8 mouse cellular contexts compared by ENCODE assay signal in the genomic region with DNA sequence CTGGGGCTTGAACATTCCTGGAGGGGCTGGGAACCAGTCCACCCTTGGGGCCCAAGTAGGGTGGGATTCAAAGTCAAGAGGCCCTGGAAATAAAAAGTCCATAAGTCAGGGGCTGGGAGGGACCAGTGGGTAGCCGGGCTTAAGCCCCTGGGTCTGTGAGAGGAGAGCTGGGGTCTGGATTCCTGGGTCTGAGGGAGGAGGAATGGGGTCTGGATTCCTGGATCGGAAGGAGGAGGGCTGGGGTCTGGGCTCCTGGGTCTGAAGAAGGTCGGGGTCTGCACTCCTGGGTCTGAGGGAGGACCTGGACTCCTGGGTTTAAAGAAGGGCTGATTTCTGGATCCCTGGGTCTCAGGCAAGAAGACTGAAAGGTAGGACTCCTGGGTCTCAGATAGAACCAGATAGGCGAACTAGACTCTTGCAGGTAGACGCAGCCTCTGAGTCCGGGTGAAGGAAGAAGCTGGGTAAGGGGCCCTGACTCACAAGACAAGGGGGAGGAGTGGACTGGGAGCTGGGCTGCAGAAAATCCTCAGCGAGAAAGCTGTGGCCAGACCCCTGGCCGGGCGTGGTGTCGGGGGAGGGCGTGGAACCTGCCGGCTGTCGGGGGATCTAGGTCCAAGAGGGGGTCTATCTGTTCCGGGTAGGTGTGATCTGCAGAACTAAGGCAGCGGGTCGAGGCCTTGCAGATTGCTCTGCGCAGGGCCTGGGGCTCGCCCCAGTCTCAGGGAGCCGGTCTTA. TPM values are rescaled to one million over a fixed set of nuclear protein-coding genes. Genes with fewer than 3 reads are reported as not detected.
DNase-seq lines count a peak whose midpoint lies in the region; ATAC-seq and TF ChIP-seq lines count a peak whose summit lies in the region.

No protein-coding gene starts in this region.

- peaks cover 18% of the 10 kb centered on the region for H3K4me1 ChIP-seq in kidney, embryonic 16.5 days (ENCODE audit: insufficient read depth, low read length)
- H3K4me1 ChIP-seq in cortical plate, adult 2 months (ENCODE audit: control insufficient read depth, insufficient read depth, low read length): no peaks in the 10 kb centered on the region
- peaks cover 35% of the 10 kb centered on the region for H3K4me1 ChIP-seq in hindbrain, embryonic 15.5 days (replicated peaks)
- peaks cover 42% of the 10 kb centered on the region for H3K4me1 ChIP-seq in midbrain, embryonic 15.5 days

- H3K9me3 ChIP-seq in kidney, embryonic 16.5 days (ENCODE audit: low read length): peaks cover 20% of the 10 kb centered on the region
- H3K9me3 ChIP-seq in hindbrain, embryonic 15.5 days: no peaks in the 10 kb centered on the region
- no peaks in the 10 kb centered on the region for H3K9me3 ChIP-seq in midbrain, embryonic 15.5 days

- H3K4me2 ChIP-seq in kidney, embryonic 16.5 days (replicated peaks; ENCODE audit: low read depth, low read length): peak overlapping the region; percentile 86
- peak overlapping the region; percentile 86 for H3K4me2 ChIP-seq in hindbrain, embryonic 15.5 days
- H3K4me2 ChIP-seq in midbrain, embryonic 15.5 days: peak overlapping the region; percentile 75

- no peak for TF ChIP-seq CTCF in cortical plate, adult 2 months (IDR thresholded peaks at IDR 0.05; ENCODE audit: extremely low read depth, insufficient read depth, low read length)

- H3K4me3 ChIP-seq in kidney, embryonic 16.5 days (ENCODE audit: low read length): peak overlapping the region; percentile 85
- peak overlapping the region; percentile 72 for H3K4me3 ChIP-seq in cortical plate, adult 2 months (ENCODE audit: insufficient read depth, low read length)
- H3K4me3 ChIP-seq in hindbrain, embryonic 15.5 days: peak overlapping the region; percentile 73
- H3K4me3 ChIP-seq in midbrain, embryonic 15.5 days: peak overlapping the region; percentile 82

- no peak for TF ChIP-seq POLR2A in cortical plate, adult 2 months (IDR thresholded peaks at IDR 0.05; ENCODE audit: extremely low read depth, insufficient read depth, low read length)

- peak overlapping the region; percentile 90 for H3K9ac ChIP-seq in kidney, embryonic 16.5 days (replicated peaks; ENCODE audit: low read length)
- peak overlapping the region; percentile 86 for H3K9ac ChIP-seq in hindbrain, embryonic 15.5 days
- H3K9ac ChIP-seq in midbrain, embryonic 15.5 days: peak overlapping the region; percentile 95

- 0 out of 2 replicates have a peak overlapping the region, but pooled peaks have one; percentile 46 for H3K27ac ChIP-seq in kidney, embryonic 16.5 days (ENCODE audit: low read length)
- peak overlapping the region; percentile 26 for H3K27ac ChIP-seq in cortical plate, adult 2 months (ENCODE audit: insufficient read depth, low read length)
- H3K27ac ChIP-seq in hindbrain, embryonic 15.5 days (replicated peaks): peak overlapping the region; percentile 82
- H3K27ac ChIP-seq in midbrain, embryonic 15.5 days: peak overlapping the region; percentile 81

- 4% methylated on average over 19 of the region's 19 CpGs for WGBS in kidney, embryonic 16.5 days
- 6% methylated on average over 19 of the region's 19 CpGs for WGBS in hindbrain, embryonic 15.5 days
- 5% methylated on average over 19 of the region's 19 CpGs for WGBS in midbrain, embryonic 15.5 days

- H3K27me3 ChIP-seq in kidney, embryonic 16.5 days (ENCODE audit: insufficient read depth, low read length): no peaks in the 10 kb centered on the region
- H3K27me3 ChIP-seq in hindbrain, embryonic 15.5 days: no peaks in the 10 kb centered on the region
- H3K27me3 ChIP-seq in midbrain, embryonic 15.5 days (replicated peaks): no peaks in the 10 kb centered on the region

- peak; percentile 33 for ATAC-seq in kidney, embryonic 16.5 days (ENCODE audit: low FRiP score, low TSS enrichment)
- ATAC-seq in hindbrain, embryonic 15.5 days (ENCODE audit: low FRiP score, low read depth): peak; percentile 13; the same call in 1 of the 2 replicates
- ATAC-seq in midbrain, embryonic 15.5 days (replicated peaks): peak; percentile 34

- DNase-seq in kidney, adult 8-10 months: no peak
- no peak for DNase-seq in cerebellum, adult 9-11 months
- DNase-seq in cerebellum, adult 8-10 months: no peak
- DNase-seq in thymus, postnatal 14 days: no peak

- peaks cover 29% of the 10 kb centered on the region for H3K36me3 ChIP-seq in kidney, embryonic 16.5 days (ENCODE audit: insufficient read depth, low read length)
- peaks cover 26% of the 10 kb centered on the region for H3K36me3 ChIP-seq in hindbrain, embryonic 15.5 days
- H3K36me3 ChIP-seq in midbrain, embryonic 15.5 days (replicated peaks): peaks cover 24% of the 10 kb centered on the region; the same call in 1 of the 2 replicates

RNA-seq across cellular contexts. Expression of a gene that starts 0.5 kb away (rescaled TPM):
- polyA plus RNA-seq in kidney, embryonic 16.5 days (2015; fragmentation: Nextera tagmentation; extraction: Ambion mirVana): 31.3 and 40.5 TPM in 2 replicates
- 38.0 and 39.2 TPM in 2 replicates for polyA plus RNA-seq in cortical plate, adult 2 months (2012; rRNA removed)
- 60.3 and 66.8 TPM in 2 replicates for polyA plus RNA-seq in hindbrain, embryonic 15.5 days (2015; fragmentation: Nextera tagmentation; extraction: Ambion mirVana)
- polyA plus RNA-seq in midbrain, embryonic 15.5 days (2015; fragmentation: Nextera tagmentation; extraction: Ambion mirVana): 72.6 and 77.2 TPM in 2 replicates

RNA-seq across cellular contexts. Expression of a gene that starts 18.8 kb away (rescaled TPM):
- polyA plus RNA-seq in kidney, embryonic 16.5 days (2015; fragmentation: Nextera tagmentation; extraction: Ambion mirVana): 14.4 and 15.2 TPM in 2 replicates
- 15.3 and 15.6 TPM in 2 replicates for polyA plus RNA-seq in cortical plate, adult 2 months (2012; rRNA removed)
- polyA plus RNA-seq in hindbrain, embryonic 15.5 days (2015; fragmentation: Nextera tagmentation; extraction: Ambion mirVana): 8.1 and 9.2 TPM in 2 replicates
- 7.1 and 7.7 TPM in 2 replicates for polyA plus RNA-seq in midbrain, embryonic 15.5 days (2015; fragmentation: Nextera tagmentation; extraction: Ambion mirVana)

RNA-seq across cellular contexts. Expression of a gene that starts 19.1 kb away (rescaled TPM):
- 41.9 and 44.2 TPM in 2 replicates for polyA plus RNA-seq in kidney, embryonic 16.5 days (2015; fragmentation: Nextera tagmentation; extraction: Ambion mirVana)
- polyA plus RNA-seq in cortical plate, adult 2 months (2012; rRNA removed): 21.5 TPM in 2 replicates
- 41.9 and 44.6 TPM in 2 replicates for polyA plus RNA-seq in hindbrain, embryonic 15.5 days (2015; fragmentation: Nextera tagmentation; extraction: Ambion mirVana)
- 41.3 and 48.8 TPM in 2 replicates for polyA plus RNA-seq in midbrain, embryonic 15.5 days (2015; fragmentation: Nextera tagmentation; extraction: Ambion mirVana)

RNA-seq across cellular contexts. Expression of a gene that starts 19.9 kb away (rescaled TPM):
- polyA plus RNA-seq in kidney, embryonic 16.5 days (2015; fragmentation: Nextera tagmentation; extraction: Ambion mirVana): 1.7 and 1.9 TPM in 2 replicates
- polyA plus RNA-seq in cortical plate, adult 2 months (2012; rRNA removed): not detected in 2 replicates
- 1.2 TPM in 1 of 2 replicates, not detected in the other for polyA plus RNA-seq in hindbrain, embryonic 15.5 days (2015; fragmentation: Nextera tagmentation; extraction: Ambion mirVana)
- polyA plus RNA-seq in midbrain, embryonic 15.5 days (2015; fragmentation: Nextera tagmentation; extraction: Ambion mirVana): 1.2 TPM in 1 of 2 replicates, not detected in the other

RNA-seq across cellular contexts. Expression of a gene that starts 24.5 kb away (rescaled TPM):
- polyA plus RNA-seq in kidney, embryonic 16.5 days (2015; fragmentation: Nextera tagmentation; extraction: Ambion mirVana): not detected in 2 replicates
- polyA plus RNA-seq in cortical plate, adult 2 months (2012; rRNA removed): 1.2 TPM in 2 replicates
- 0.49 and 0.62 TPM in 2 replicates for polyA plus RNA-seq in hindbrain, embryonic 15.5 days (2015; fragmentation: Nextera tagmentation; extraction: Ambion mirVana)
- polyA plus RNA-seq in midbrain, embryonic 15.5 days (2015; fragmentation: Nextera tagmentation; extraction: Ambion mirVana): 0.32 and 0.41 TPM in 2 replicates

Comparison
In these comparisons a context has a peak if more than half of its experiments do, and no peak if none do; other contexts are left out.
1. H3K27ac ChIP-seq: peak in every context shown above with its lines; median percentile 82 in hindbrain, embryonic 15.5 days; 81 in midbrain, embryonic 15.5 days; 46 in kidney, embryonic 16.5 days; 26 in cortical plate, adult 2 months.